Mouse (Mus musculus): ENCODE results near the gene Ints1.

Ints1 gene

GRCm38 (mm10) chr5:139801231-139801630 lies 25.8 kb upstream of the Ints1 start:
- DNase-seq (ENCODE audit: low read depth, low spot score), result no peak

GRCm38 (mm10) chr5:139799801-139800590 lies 24.5 kb upstream of the Ints1 start:
- no peak for DNase-seq (ENCODE audit: low read depth, low spot score)

- no peak for DNase-seq (ENCODE audit: low read depth, low spot score)
These were observed 23.6 kb upstream of the Ints1 start for GRCm38 (mm10) chr5:139799041-139799440.

- no peak for DNase-seq (ENCODE audit: low read depth, low spot score)
These were observed 22.9 kb upstream of the Ints1 start for GRCm38 (mm10) chr5:139798168-139798900.

- DNase-seq (ENCODE audit: low read depth, low spot score), result no peak
These were observed 22.1 kb upstream of the Ints1 start for GRCm38 (mm10) chr5:139797473-139798167.

- no peak for DNase-seq (ENCODE audit: low read depth, low spot score)
These were observed 21.4 kb upstream of the Ints1 start for GRCm38 (mm10) chr5:139796900-139797299.

- DNase-seq (ENCODE audit: low read depth, low spot score), result no peak
These were observed 20.6 kb upstream of the Ints1 start for GRCm38 (mm10) chr5:139796001-139796620.

- DNase-seq (ENCODE audit: low read depth, low spot score), result no peak
These were observed 19.5 kb upstream of the Ints1 start for GRCm38 (mm10) chr5:139794938-139795337.

- DNase-seq (ENCODE audit: low read depth, low spot score), result no peak
These were observed 18.7 kb upstream of the Ints1 start for GRCm38 (mm10) chr5:139794137-139794536.

- no peak for DNase-seq (ENCODE audit: low read depth, low spot score)
These were observed 18.0 kb upstream of the Ints1 start for GRCm38 (mm10) chr5:139793338-139794089.

- DNase-seq (ENCODE audit: low read depth, low spot score), result no peak
These were observed 17.5 kb upstream of the Ints1 start for GRCm38 (mm10) chr5:139792966-139793337.

- no peak for DNase-seq (ENCODE audit: low read depth, low spot score)
These were observed 16.8 kb upstream of the Ints1 start for GRCm38 (mm10) chr5:139792159-139792775.

GRCm38 (mm10) chr5:139791227-139792158 lies 16.0 kb upstream of the Ints1 start, which contains the start of gene Mafk:
Gene Mafk (plus strand): TSS chr5:139791513.
- peak; percentile 90 for DNase-seq (ENCODE audit: low read depth, low spot score)

GRCm38 (mm10) chr5:139789466-139789865 lies 14.0 kb upstream of the Ints1 start:
- DNase-seq (ENCODE audit: low read depth, low spot score), result no peak

- DNase-seq (ENCODE audit: low read depth, low spot score), result no peak
These were observed 5.9 kb upstream of the Ints1 start for GRCm38 (mm10) chr5:139781406-139781805.

- no peak for DNase-seq (ENCODE audit: low read depth, low spot score)
These were observed 1.5 kb upstream of the Ints1 start for GRCm38 (mm10) chr5:139776966-139777365.

GRCm38 (mm10) chr5:139768216-139768615 lies 7.3 kb downstream of the Ints1 start:
- no peak for DNase-seq (ENCODE audit: low read depth, low spot score)

GRCm38 (mm10) chr5:139764296-139764695 lies 11.2 kb downstream of the Ints1 start:
- no peak for DNase-seq (ENCODE audit: low read depth, low spot score)

GRCm38 (mm10) chr5:139758096-139758495 lies 17.4 kb downstream of the Ints1 start:
- DNase-seq (ENCODE audit: low read depth, low spot score), result no peak

- no peak for DNase-seq (ENCODE audit: low read depth, low spot score)
These were observed 18.9 kb downstream of the Ints1 start for GRCm38 (mm10) chr5:139756586-139756985.

All from WW6 (cell line).